Mouse (Mus musculus): Measurements from ENCODE around the gene Gpr25. TPM values are rescaled to one million over a fixed set of nuclear protein-coding genes. Genes with fewer than 3 reads are reported as not detected.

The Gpr25 gene
- polyA plus RNA-seq (2012; rRNA removed), result 5.4 and 6.5 TPM in 2 replicates

DNA sequence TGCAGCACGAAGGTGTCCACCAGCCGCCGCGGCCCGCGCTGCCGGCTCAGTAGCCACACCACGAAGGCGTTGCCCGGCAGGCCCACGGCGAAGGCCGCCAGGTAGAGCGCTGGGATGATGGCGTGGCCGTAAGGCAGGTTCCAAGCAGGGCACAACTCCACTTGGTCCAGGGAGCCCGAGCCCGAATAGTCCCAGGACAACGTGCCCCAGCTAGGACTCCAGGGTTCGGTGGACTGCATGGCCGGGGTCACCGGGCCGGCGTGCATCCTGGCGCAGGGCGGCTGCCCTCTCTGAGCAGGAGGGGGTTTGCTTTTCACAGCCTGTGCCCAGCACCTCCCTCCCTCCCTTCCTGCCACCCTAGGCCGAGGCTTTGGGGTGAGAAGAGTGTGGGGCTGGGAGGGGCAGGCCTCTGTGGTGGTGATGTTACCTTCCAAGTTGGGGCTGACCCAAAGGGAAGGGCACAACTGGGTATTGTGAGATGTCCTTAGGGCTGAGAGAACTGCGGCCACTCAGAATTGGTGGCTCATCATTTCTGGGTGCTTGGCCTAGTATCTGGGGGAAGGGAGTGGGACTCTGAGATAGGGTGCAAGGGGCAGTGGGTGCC, at the start of gene Gpr25:
Gene Gpr25 (minus strand): TSS at position 239 of the 604 bp plus-strand sequence.
- no peak for DNase-seq (ENCODE audit: extremely low spot score in 1 of 2, low spot score in 1 of 2)

DNA sequence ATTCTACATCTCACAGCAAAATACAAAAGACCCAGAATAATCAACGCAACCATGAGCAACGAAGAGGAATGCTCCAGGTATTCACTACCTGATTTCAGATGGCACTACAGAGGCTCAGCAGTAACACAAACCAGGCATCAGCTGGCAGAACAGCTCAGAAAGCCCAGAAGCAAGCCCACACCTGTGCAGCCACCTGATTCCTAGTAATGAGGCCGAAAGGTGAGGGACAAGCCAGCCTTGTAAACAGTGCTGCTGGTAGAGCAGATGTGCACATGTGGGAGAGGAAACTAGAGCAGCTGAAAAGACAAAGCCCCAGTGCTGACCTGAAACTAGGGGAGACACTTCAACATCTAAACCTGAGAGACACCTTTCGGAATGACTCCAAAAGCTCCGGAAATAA, 48.5 kb upstream of the Gpr25 start:
- no peak for DNase-seq (ENCODE audit: extremely low spot score in 1 of 2, low spot score in 1 of 2)

DNA sequence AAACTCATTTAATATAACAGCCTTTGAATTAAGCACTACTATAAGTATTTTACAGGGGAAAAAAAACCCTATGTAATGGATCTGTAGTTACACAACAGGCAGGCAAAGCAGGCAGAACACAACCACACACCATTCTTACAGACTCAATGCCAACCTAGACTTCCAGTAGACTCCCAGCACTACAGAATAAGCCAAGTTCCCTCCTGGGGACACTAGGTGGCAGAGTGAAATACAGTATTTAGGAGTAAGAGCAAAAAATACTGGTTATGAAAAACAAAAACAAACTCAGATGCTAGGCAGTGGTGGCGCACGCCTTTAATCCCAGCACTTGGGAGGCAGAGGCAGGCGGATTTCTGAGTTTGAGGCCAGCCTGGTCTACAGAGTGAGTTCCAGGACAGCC, 45.8 kb upstream of the Gpr25 start:
- peak in 1 of 2 experiments; percentile 65 for DNase-seq (ENCODE audit: extremely low spot score in 1 of 2, low spot score in 1 of 2)

DNA sequence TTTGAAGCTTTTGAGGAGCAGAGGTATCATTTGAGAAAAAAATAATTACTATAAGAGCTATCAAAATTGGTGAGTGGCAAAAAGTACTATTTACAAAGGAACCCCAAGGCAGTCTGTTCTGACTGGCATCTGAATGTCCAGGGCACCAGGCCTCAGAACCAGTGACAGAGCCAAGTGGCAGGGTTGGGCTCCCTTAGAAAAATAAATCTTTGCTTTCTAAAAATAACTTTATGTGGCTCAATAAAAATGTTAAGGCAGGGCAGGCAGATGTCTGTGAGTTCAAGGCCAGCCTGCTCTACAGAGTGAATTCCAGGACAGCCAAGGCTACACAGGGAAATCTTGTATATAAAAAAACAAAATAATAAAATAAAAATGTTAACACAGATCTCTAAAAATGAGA, 33.3 kb upstream of the Gpr25 start:
- DNase-seq (ENCODE audit: extremely low spot score in 1 of 2, low spot score in 1 of 2), result no peak

DNA sequence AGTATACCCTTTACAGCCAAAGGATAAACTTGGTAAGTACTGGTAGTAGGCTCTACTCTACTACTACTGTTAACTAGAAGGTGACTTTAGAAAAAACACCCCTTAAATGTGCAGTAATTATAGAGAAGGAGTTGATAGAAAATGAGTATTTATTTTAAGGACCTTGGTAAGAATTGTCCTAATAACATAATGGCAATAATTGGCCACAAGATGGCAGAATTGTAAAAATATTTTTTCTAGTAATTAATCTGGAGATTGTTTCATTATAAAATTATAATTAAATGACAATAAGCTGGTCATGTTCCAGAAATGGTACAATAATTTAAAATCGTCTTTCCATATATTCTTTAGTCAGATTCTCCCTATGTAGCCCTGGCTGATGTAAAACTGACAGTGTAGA, 29.1 kb upstream of the Gpr25 start:
- no peak for DNase-seq (ENCODE audit: extremely low spot score in 1 of 2, low spot score in 1 of 2)

DNA sequence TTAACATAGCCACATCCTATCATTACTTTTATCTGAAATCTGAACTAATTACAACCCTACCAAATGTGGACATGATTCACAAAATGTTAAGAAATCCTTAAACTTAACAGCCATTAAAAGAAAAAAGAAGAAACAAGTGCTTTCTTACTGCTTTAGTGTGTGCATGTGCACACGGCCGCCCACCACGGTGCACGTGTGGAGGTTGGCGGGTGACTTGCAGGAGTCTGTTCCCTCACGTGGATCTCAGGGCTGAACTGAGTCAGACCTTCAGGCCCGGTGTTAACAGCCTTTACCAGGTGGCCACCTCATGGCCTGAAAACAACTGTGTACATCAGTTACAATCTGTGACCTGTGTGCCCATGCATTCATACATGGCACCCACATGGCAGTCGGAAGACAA, 16.7 kb upstream of the Gpr25 start:
- no peak for DNase-seq (ENCODE audit: extremely low spot score in 1 of 2, low spot score in 1 of 2)

DNA sequence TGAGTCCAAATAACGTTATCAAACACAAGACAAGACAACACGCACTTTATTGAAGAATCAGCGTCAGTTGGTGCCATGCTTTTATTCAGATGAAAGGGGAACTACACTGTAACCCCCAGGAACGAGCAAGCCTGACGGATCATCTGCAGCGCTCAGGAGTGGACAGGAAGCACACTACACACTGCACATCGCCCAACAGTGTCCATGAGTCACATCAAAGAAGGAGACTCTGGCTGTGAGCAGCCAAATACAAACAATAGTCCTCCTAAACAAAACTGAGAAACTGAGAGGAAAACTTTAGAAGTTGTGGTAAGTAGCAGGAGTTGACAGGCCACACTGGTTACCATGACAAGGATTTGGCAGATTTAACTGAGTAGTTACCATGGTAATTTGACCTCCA, 7.6 kb upstream of the Gpr25 start:
- DNase-seq (ENCODE audit: extremely low spot score in 1 of 2, low spot score in 1 of 2), result no peak

DNA sequence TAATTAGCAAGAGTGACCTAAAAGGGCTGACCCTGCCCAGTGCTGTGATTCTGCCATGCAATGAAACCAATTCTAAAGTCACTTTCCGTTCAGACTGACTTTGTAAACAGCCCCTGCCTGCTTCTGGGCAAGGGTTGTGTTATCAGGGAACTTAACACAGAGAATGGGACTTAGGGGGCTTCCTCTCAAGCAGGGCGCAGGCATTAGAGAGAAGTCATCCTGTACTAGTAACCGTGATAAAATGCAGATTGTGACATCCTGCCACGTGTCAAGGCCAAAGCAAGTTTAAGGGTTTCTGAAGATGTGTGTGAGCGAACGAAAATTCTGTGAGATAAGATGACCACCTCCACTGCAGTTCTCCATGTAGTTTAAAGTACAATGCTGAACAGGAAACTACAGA, 5.5 kb upstream of the Gpr25 start:
- DNase-seq (ENCODE audit: extremely low spot score in 1 of 2, low spot score in 1 of 2), result no peak

DNA sequence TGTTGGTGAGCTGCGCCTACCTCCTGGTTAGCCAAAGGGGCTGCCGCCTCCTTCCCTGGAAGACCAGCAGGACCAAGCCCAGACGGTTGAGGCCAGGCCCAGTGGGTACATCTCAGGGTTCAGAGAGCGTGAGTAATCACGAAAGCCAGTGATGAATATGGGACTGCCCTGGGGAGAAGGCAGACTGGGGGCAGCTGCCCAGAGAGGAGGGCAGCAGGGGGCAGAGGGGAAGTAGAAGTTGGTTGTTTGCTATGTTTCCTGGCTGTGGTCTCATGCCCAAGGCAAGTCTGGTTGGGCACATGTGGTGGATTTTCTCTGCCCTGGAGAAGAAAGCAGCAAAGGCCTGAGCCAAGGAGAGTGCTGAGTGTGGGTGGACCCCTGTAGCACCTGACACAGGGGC, 2.7 kb upstream of the Gpr25 start:
- no peak for DNase-seq (ENCODE audit: extremely low spot score in 1 of 2, low spot score in 1 of 2)

DNA sequence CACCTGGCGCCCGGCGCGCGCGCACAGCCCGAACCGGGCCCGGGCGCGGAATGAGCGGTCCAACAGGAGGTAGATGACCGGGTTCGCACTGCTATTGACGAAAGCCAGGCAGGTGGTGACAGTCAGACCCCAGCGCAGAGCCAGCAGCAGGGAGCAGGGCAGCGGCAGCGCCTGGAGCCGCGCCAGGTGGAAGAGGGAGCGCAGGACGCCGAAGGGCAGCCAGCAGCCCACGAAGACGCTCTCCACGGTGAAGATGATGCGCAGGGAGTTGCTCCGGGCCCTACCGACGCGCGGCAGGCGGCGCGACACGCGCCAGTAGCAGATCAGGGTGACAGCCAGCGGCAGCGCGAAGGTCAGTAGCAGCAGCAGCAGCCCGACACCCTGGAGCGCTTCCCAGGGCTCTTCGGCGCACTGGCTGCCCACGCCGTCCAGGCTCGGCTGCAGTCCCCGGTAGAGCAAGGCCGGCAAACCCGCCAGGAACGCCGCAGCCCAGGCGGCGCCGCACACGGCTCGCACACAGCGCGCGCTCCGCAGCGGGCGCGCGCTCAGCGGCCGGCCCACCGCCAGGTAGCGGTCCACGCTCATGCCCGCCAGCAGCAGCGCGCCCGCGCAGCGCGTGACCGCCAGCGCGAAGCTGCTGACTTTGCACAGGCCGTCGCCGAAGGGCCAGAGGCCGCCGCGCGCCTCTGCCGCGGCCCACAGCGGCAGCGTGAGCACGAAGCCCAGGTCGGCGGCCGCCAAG, 609 bp downstream of the Gpr25 start:
- peak in 1 of 2 experiments; percentile 68 for DNase-seq (ENCODE audit: extremely low spot score in 1 of 2, low spot score in 1 of 2)

DNA sequence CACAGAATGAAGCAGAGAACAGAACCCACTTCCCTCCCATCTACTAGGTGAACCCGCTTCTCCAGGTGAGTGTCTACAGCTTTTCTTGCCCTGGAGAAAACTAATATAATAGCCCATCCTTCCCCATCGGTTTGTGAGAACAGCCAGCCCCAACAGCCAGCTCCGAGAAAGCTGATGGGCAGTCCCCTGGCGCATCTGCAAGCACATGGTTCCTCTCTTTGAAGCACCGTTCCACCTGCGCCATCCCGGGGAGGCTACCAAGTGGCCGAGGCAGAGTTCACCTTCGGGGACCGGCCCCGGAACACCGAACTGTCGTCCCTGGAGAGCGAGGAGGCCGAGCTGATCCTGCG, 1.2 kb downstream of the Gpr25 start:
- no peak for DNase-seq (ENCODE audit: extremely low spot score in 1 of 2, low spot score in 1 of 2)

DNA sequence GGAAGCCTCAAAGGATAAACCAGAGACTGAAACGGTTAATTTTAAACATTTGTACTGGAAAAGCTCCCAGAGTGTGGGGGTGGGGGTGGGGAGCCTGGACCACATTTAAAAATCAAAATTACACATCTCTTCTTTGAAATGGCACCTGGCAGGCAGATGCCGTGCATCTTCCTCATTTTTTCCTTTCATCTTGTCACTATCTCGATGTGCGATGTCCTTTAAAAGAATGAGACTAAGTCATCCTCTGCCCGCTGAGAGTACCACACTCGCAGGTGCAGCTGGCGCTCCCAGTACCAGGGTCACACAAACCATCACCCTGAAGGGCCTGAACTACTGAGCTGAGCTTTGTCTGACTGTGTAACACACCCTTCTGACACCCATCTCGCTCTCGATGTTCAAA, 2.2 kb downstream of the Gpr25 start:
- no peak for DNase-seq (ENCODE audit: extremely low spot score in 1 of 2, low spot score in 1 of 2)

DNA sequence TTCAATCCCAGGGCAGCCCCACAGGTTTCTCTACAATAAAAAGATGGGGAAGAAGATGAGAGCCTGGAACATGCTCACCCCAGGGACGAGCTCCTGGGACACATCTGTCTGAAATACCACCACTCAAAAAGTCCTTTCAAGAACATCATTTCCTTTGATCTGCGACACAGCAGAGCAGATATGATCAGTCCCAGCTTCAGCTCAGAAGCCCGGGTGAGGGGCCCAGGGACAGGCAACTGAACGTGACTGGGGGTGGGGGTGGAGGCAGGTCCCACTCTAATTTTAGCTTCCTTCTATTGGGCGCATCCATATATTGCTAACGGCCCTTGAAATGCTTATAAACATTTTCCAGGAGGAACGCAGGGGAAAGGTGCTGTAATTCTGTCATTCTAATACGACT, 5.0 kb downstream of the Gpr25 start:
- DNase-seq (ENCODE audit: extremely low spot score in 1 of 2, low spot score in 1 of 2), result no peak

DNA sequence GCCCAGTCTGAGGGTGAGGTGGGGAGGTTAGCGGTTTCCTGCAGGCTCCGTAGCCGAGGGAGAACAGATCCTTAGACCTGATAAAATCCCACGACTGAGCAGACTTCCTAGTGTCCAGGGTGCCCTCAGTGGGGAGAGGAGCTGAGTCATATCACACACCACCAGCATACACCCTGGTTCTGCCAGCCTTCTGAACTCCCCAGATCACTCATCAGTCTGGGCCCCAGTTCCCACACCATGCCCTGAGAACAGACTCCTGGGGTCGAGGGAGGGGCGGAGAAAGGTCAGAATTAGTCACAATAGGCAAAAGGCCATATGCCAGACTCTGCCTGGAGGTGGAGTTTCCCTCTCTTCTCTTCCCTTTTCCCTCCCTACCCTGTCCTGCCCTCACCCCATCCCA, 5.5 kb downstream of the Gpr25 start:
- DNase-seq (ENCODE audit: extremely low spot score in 1 of 2, low spot score in 1 of 2), result no peak

DNA sequence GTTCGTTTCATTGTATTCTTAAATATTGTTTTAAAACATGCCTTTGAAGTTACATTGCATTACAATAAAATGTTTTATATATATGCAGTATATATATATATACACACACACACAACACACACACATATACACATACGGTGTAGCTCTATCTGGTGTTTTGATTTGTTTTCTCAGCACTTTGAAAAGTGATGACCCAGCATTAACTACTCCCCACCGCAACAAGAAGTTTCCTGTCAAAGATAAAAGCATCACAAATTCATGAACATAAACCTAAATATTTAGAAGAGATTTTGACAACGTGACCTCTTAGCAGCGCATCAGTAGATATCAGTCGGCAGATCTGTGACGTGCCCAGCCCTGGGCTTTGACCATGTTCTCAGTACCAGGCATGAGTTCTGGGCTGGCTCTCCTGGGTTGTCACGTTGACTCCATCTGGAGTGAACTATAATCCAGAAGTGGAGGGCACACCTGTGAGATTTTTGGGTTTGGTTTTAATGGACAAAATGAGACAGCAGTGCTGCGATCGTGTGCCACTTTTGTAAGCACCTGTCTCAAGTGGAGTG, 6.1 kb downstream of the Gpr25 start:
- no peak for DNase-seq (ENCODE audit: extremely low spot score in 1 of 2, low spot score in 1 of 2)

DNA sequence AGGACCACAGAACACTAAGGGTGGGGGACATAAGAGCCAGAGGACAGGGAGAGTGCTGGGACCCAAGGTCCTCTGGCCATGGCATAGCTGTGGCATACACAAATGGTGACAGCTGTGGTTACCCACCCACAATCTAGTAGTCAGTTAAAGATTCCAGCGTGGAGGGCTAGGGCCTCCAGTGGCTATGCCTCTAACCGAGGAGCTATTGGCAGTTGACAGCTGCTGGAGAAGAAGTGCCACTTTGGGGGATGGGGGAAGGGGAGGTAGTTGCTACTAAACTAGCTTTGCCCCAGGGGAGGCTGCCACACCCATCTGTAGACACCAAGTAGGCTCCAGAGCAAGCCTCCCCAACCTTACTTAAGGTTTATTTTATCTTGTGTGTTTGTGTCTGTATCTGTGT, 7.2 kb downstream of the Gpr25 start:
- no peak for DNase-seq (ENCODE audit: extremely low spot score in 1 of 2, low spot score in 1 of 2)

DNA sequence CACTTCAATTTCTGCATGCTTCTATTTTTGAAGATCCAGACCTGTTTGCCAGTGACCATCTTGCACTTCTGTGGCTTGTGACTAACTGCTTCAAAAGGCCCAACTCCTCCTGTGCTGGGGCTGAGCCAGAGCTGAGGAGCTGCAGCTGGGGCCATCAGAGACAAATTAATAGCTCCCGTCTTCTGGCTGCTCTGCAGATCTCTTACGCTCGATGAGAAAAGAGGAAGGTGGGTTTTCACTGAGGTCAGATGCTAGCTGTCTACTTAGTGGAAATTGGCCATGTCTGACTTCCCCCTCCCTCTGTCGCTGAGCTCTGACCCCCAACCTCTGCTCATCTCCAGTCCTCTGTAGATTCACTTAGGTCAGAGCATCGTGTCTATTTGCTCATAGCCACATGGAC, 11.0 kb downstream of the Gpr25 start:
- DNase-seq (ENCODE audit: extremely low spot score in 1 of 2, low spot score in 1 of 2), result no peak

DNA sequence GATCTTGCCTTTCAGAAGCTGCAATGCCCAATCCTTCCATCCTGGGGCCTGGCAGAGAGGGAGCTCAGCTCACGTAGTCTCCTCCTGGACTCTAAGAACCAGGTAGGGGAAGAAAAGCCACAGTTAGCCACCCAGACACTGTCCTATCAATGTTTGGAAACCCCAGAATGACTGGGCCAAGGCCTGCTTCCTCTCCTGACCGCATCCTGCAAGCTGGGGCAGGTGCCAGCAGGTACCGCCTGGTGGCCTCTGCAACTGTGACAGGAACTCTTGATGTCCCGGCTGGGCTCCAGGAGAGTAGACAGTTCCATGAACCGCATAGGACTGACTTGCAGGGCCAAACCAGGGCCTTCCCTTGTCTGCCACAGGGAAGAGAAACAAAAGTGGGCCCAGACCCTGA, 13.3 kb downstream of the Gpr25 start:
- DNase-seq (ENCODE audit: extremely low spot score in 1 of 2, low spot score in 1 of 2), result no peak

DNA sequence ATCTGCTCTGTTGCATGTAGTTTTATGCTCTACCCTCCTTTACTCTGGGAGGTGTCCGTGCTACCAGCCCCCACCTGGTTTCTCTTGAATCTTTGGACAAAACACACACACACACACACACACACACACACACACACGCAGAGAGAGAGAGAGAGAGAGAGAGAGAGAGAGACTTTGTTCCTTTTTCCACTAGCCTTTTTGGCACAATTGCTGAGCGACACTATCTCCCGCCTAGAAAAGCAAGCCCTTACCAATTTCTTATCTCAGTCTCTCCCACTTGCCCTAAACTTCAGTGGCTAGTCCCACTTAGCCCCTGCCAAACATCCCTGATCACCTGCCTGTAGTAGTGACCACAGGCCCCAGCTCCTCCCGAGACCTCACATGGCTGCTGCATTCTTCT, 16.2 kb downstream of the Gpr25 start:
- DNase-seq (ENCODE audit: extremely low spot score in 1 of 2, low spot score in 1 of 2), result no peak

DNA sequence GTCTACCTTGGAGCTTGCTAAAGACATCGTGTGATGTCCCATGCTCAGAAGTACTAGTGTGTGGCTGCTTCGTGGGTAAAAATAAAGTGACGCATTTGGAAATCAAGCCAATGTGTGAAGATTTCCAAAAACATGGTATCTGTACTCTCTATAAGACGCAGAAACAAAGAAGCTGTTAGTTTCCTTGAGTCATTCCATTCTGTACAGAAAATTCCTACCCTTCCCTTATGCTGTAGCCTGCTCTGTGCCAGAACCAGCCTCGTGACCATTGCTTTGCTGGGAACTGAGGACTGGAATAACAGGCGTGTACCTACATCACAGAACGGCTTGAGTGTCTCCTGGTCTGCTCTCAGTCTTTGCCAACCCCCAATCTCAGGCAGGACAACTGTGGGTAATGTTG, 18.9 kb downstream of the Gpr25 start:
- DNase-seq (ENCODE audit: extremely low spot score in 1 of 2, low spot score in 1 of 2), result no peak

DNA sequence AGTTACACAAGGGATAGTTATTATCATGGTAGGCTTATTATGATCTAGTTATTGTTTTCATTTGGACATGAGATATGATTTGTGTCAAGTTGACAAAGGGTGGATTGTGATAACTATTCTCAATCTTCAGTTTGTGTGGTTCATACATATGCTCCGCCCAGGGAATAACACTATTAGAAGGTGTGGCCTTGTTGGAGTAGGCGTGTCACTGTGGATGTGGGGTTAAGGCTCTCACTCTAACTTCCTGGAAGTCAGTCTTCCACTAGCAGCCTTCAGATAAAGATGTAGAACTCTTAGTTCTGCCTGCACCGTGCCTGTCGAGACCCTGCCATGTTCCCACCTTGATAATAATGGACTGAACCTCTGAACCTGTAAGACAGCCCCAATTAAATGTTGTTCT, 22.2 kb downstream of the Gpr25 start:
- DNase-seq (ENCODE audit: extremely low spot score in 1 of 2, low spot score in 1 of 2), result no peak

DNA sequence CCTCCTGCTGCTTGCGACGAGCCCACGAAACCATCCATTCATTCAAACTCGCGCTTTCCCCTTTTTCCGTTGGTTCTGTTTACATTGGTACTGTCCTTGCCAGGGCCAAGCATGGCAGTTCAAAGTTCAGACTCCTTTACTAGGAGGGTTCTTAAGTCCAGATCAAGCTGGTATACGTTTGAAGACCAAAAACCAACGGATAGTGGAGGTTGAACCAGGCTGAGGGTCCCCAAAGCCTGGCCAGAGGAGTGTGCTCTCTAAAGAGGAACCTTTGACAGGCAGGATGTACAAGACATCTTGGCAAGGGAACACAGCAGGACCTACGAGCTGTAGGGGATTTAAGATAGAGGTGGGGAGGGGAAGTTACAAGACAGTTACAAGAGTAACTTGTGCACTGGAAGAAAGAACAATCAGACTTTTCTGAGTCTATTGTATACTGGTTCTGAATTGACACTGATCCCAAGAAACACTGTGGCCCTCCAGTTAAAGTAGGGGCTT, 26.0 kb downstream of the Gpr25 start:
- DNase-seq (ENCODE audit: extremely low spot score in 1 of 2, low spot score in 1 of 2), result no peak
